Mouse (Mus musculus): ENCODE measurements around the gene Ftl1-ps1. TPM values are rescaled to one million over a fixed set of nuclear protein-coding genes. Genes with fewer than 3 reads are reported as not detected.

The Ftl1-ps1 gene
- polyA plus RNA-seq, 1 experiment from 2014 or later: 77.1 TPM

DNA sequence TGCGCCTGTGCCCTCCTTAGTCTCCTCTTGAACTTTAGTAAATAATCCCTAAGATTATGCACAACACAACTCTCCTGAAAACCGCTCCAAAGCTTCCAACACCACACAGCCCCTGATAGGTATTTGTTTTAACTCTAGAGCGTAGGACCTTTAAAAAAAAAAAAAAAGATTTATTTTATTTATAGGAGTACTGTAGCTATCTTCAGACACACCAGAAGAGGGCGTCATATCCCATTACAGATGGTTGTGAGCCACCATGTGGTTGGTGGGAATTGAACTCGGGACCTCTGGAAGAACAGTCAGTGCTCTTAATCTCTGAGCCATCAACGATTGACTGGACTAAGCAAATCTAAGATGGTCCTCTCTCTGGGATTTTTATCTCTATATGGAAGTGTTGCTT, 9.8 kb upstream of the Ftl1-ps1 start:
- Histone ChIP-seq H3K4me1 (ENCODE audit: control insufficient read depth, insufficient read depth, low read length) (no peaks in the 10 kb centered on the region), H3K9me3 (ENCODE audit: control insufficient read depth, low read depth, low read length) (no peaks in the 10 kb centered on the region), H3K9ac (replicated peaks; ENCODE audit: low read depth, low read length) (no peak overlapping the region), H3K27ac (ENCODE audit: low read length) (no peak overlapping the region), H3K27me3 (ENCODE audit: control insufficient read depth, insufficient read depth, low read length) (no peaks in the 10 kb centered on the region), H3K4me2 (replicated peaks; ENCODE audit: low read depth, low read length) (peak overlapping the region; percentile 49), H3K4me3 (ENCODE audit: low read depth, low read length) (peak overlapping the region; percentile 64; the same call in 1 of the 2 replicates), H3K36me3 (ENCODE audit: control insufficient read depth, insufficient read depth, low read length) (no peaks in the 10 kb centered on the region)
- no peak for ATAC-seq (ENCODE audit: insufficient number of reproducible peaks, insufficient read depth, low FRiP score, low read depth)
- 58% methylated on average over 6 of the region's 6 CpGs for WGBS

DNA sequence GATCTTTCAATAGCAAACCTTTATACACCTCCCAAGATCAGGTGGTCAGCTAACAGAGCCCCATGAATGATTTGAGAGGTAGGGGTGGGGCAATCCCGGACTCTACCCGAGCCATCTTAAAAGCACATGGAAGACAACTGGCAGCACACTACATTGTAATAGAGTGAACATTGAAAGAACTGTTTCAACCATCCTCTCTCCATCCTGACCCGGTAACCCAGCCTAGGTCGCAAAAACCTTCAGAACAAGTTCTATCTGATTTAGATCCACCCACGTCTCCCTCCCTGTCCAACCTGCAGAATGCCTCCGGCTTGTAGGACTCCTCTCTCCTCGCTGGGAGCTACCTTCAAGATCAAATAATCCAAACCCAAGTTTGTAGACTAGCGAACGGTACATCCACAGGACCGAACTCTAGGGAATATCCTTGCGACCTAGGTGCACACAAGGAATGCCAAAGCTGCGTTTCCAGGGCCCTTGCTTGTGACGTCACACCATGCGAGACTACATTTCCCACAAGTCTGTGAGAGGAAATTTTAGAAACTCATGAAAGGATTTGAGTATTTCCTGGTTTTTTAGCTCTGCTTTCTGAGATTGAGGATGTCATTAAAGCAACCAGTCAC, 9.0 kb upstream of the Ftl1-ps1 start, which contains the start of gene Zfp72:
Gene Zfp72, minus strand, starts transcription at position 466 of the 620 bp plus-strand sequence.
- peak within 1 kb of the TSS; percentile 49 for H3K4me2 ChIP-seq (replicated peaks; ENCODE audit: low read depth, low read length)
- no peaks in the 10 kb centered on the region for H3K4me1 ChIP-seq (ENCODE audit: control insufficient read depth, insufficient read depth, low read length)
- no peaks in the 10 kb centered on the region for H3K27me3 ChIP-seq (ENCODE audit: control insufficient read depth, insufficient read depth, low read length)
- no peak within 1 kb of the TSS for H3K27ac ChIP-seq (ENCODE audit: low read length)
- H3K4me3 ChIP-seq (ENCODE audit: low read depth, low read length): peak within 1 kb of the TSS; percentile 64
- peak; percentile 88 for ATAC-seq (ENCODE audit: insufficient number of reproducible peaks, insufficient read depth, low FRiP score, low read depth)
- H3K9ac ChIP-seq (replicated peaks; ENCODE audit: low read depth, low read length): peak within 1 kb of the TSS; percentile 56
- under 1% methylated on average over 14 of the region's 14 CpGs for WGBS
- H3K9me3 ChIP-seq (ENCODE audit: control insufficient read depth, low read depth, low read length): no peaks in the 10 kb centered on the region
- no peaks in the 10 kb centered on the region for H3K36me3 ChIP-seq (ENCODE audit: control insufficient read depth, insufficient read depth, low read length)

DNA sequence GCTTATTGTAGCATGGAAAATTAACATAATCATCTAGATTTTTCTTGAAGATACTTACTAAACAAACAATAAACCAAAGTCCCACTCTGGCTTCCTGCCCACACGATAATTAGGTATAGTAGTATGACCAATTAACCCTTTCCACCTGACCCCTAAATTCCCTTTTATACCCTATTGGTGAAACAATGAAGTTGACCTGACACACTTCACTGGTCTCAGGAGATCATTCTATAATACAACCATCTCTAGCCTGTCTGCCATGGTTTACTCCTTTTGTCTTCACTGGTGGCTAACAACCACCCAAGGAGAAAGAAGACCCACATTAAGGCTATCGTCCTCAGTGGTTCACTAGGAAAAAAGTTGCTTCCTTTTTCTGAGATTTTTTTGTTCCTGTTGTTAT, 8.3 kb upstream of the Ftl1-ps1 start:
- H3K27me3 ChIP-seq (ENCODE audit: control insufficient read depth, insufficient read depth, low read length): no peaks in the 10 kb centered on the region
- no peak overlapping the region for H3K27ac ChIP-seq (ENCODE audit: low read length)
- no peak for ATAC-seq (ENCODE audit: insufficient number of reproducible peaks, insufficient read depth, low FRiP score, low read depth)
- H3K9ac ChIP-seq (replicated peaks; ENCODE audit: low read depth, low read length): no peak overlapping the region
- no peak overlapping the region for H3K4me3 ChIP-seq (ENCODE audit: low read depth, low read length)
- 78% methylated on average over 2 of the region's 2 CpGs for WGBS
- H3K4me1 ChIP-seq (ENCODE audit: control insufficient read depth, insufficient read depth, low read length): no peaks in the 10 kb centered on the region
- no peaks in the 10 kb centered on the region for H3K36me3 ChIP-seq (ENCODE audit: control insufficient read depth, insufficient read depth, low read length)
- H3K4me2 ChIP-seq (replicated peaks; ENCODE audit: low read depth, low read length): no peak overlapping the region
- no peaks in the 10 kb centered on the region for H3K9me3 ChIP-seq (ENCODE audit: control insufficient read depth, low read depth, low read length)

DNA sequence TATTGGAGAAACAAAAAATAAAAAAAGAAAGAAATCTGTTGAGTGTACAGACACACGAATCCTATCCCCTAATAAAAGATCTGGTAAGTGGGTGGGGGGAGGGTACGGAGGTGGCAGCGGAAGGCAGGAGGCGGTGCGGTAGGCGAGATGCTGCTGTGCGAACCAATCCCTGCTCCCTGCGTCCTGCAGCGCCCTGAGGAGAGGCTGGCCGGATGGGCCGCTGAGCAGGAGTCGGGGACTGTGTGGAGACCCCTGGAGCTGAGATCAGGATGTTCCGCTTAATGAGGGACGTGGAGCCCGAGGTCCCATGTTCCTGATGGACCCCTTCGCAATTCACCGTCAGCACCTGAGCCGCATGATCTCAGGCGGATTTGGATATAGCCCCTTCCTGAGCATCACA, 40.4 kb downstream of the Ftl1-ps1 start:
- Histone ChIP-seq H3K27ac (ENCODE audit: low read length) (no peak overlapping the region), H3K27me3 (ENCODE audit: control insufficient read depth, insufficient read depth, low read length) (no peaks in the 10 kb centered on the region), H3K36me3 (ENCODE audit: control insufficient read depth, insufficient read depth, low read length) (no peaks in the 10 kb centered on the region; the same call in 1 of the 2 replicates), H3K4me2 (replicated peaks; ENCODE audit: low read depth, low read length) (no peak overlapping the region), H3K9ac (replicated peaks; ENCODE audit: low read depth, low read length) (no peak overlapping the region), H3K4me3 (ENCODE audit: low read depth, low read length) (no peak overlapping the region), H3K4me1 (ENCODE audit: control insufficient read depth, insufficient read depth, low read length) (no peaks in the 10 kb centered on the region), H3K9me3 (ENCODE audit: control insufficient read depth, low read depth, low read length) (peaks cover 19% of the 10 kb centered on the region; the same call in 1 of the 2 replicates)
- ATAC-seq (ENCODE audit: insufficient number of reproducible peaks, insufficient read depth, low FRiP score, low read depth): no peak
- WGBS: 21% methylated on average over 19 of the region's 19 CpGs

MicroRNAs within 50 kb of the gene (microRNA counts, 519-probe panel; counts per million panel counts)
- not detected for microRNA mmu-miR-692

Small RNAs within 50 kb of the gene (microRNA-seq; reads per million reads assigned to microRNA genes)
- gene Mir692-3: not detected

Other genes starting within 250 kb of the Ftl1-ps1 start
- gene Exoc3, start 191.0 kb upstream of the Ftl1-ps1 start, polyA plus RNA-seq (2014; fragmentation: Nextera tagmentation; extraction: Ambion mirVana): 82.1 and 86.8 TPM in 2 replicates
- 0.41 and 0.54 TPM in 2 replicates for gene Ahrr, start 107.4 kb upstream of the Ftl1-ps1 start, polyA plus RNA-seq (2014; fragmentation: Nextera tagmentation; extraction: Ambion mirVana)
- gene Pdcd6, start 82.1 kb upstream of the Ftl1-ps1 start, polyA plus RNA-seq (2014; fragmentation: Nextera tagmentation; extraction: Ambion mirVana): 157 and 174 TPM in 2 replicates
- gene Sdha, start 49.4 kb upstream of the Ftl1-ps1 start, polyA plus RNA-seq (2014; fragmentation: Nextera tagmentation; extraction: Ambion mirVana): 205 and 230 TPM in 2 replicates
- 59.6 and 62.6 TPM in 2 replicates for gene Ccdc127, start 49.4 kb upstream of the Ftl1-ps1 start, polyA plus RNA-seq (2014; fragmentation: Nextera tagmentation; extraction: Ambion mirVana)
- not detected in 2 replicates for gene Lrrc14b, start 35.7 kb upstream of the Ftl1-ps1 start, polyA plus RNA-seq (2014; fragmentation: Nextera tagmentation; extraction: Ambion mirVana)
- gene Zfp72, start 8.9 kb upstream of the Ftl1-ps1 start, polyA plus RNA-seq (2014; fragmentation: Nextera tagmentation; extraction: Ambion mirVana): 6.9 and 7.6 TPM in 2 replicates
- 22.2 and 22.7 TPM in 2 replicates for gene Zfp825, start 94.3 kb downstream of the Ftl1-ps1 start, polyA plus RNA-seq (2014; fragmentation: Nextera tagmentation; extraction: Ambion mirVana)
- 26.6 and 27.1 TPM in 2 replicates for gene Erap1, start 239.9 kb downstream of the Ftl1-ps1 start, polyA plus RNA-seq (2014; fragmentation: Nextera tagmentation; extraction: Ambion mirVana)

Data from stomach, embryonic 14.5 days (tissue).